ENCODE assay signal across 14 mouse cellular contexts in genomic region chr13:15543169-15543887, GRCm38 (mm10).
DNase-seq lines count a peak whose midpoint lies in the region; ATAC-seq and TF ChIP-seq lines count a peak whose summit lies in the region.
"Had no signal": no experiment of that assay in that cellular context is flagged by ENCODE, and none has a peak within 500 bp of the region (broad histone marks: within the 10 kb centered on the region; RNA-seq: fewer than 3 reads in every experiment).

No protein-coding gene starts in this region.

- H3K9me3 ChIP-seq in neural tube, embryonic 12.5 days: no peaks in the 10 kb centered on the region
- H3K9me3 ChIP-seq in forebrain, postnatal 0 days (ENCODE audit: low read length): no peaks in the 10 kb centered on the region
- H3K9me3 ChIP-seq in limb, embryonic 15.5 days: no peaks in the 10 kb centered on the region

- H3K4me2 ChIP-seq in neural tube, embryonic 12.5 days (replicated peaks): peak overlapping the region; percentile 34
- H3K4me2 ChIP-seq in forebrain, postnatal 0 days (ENCODE audit: low read depth): no peak overlapping the region
- H3K4me2 ChIP-seq in limb, embryonic 15.5 days: no peak overlapping the region

- no peaks in the 10 kb centered on the region for H3K27me3 ChIP-seq in neural tube, embryonic 12.5 days (replicated peaks)
- no peaks in the 10 kb centered on the region for H3K27me3 ChIP-seq in forebrain, postnatal 0 days (ENCODE audit: insufficient read depth, low read length)
- H3K27me3 ChIP-seq in limb, embryonic 15.5 days: no peaks in the 10 kb centered on the region

- no peak for ATAC-seq in neural tube, embryonic 12.5 days (ENCODE audit: low FRiP score, low read depth)
- ATAC-seq in forebrain, postnatal 0 days: peak; percentile 1
- ATAC-seq in limb, embryonic 15.5 days (ENCODE audit: insufficient number of reproducible peaks, low FRiP score, low TSS enrichment, low read depth): no peak
- no peak for ATAC-seq in erythroid progenitor cell, adult 5-6 weeks (replicated peaks; ENCODE audit: low FRiP score, poor library complexity, severe bottlenecking)
- ATAC-seq: liver, postnatal 0 days had no signal

- no peak overlapping the region for H3K27ac ChIP-seq in neural tube, embryonic 12.5 days
- no peak overlapping the region for H3K27ac ChIP-seq in forebrain, postnatal 0 days (ENCODE audit: low read depth, low read length)
- peak overlapping the region; percentile 54; the same call in 1 of the 2 replicates for H3K27ac ChIP-seq in limb, embryonic 15.5 days
- H3K27ac ChIP-seq: kidney, postnatal 0 days had no signal

- DNase-seq in neural tube, embryonic 10.5 days (ENCODE audit: extremely low spot score, low spot score): no peak
- DNase-seq in forebrain, postnatal 0 days: no peak
- no peak for DNase-seq in left cerebral cortex, adult 11 months (ENCODE audit: low spot score)
- DNase-seq in lung, adult 18-20 months: no peak
- DNase-seq: adrenal gland, adult 2 months; cerebellum, postnatal 25 days; heart, postnatal 14 days; liver, postnatal 0 days; right cerebral cortex, postnatal 25 days; thymus, postnatal 4 days had no signal

- no peak overlapping the region for H3K9ac ChIP-seq in neural tube, embryonic 12.5 days
- no peak overlapping the region for H3K9ac ChIP-seq in forebrain, postnatal 0 days
- no peak overlapping the region for H3K9ac ChIP-seq in limb, embryonic 15.5 days
- H3K9ac ChIP-seq: liver, postnatal 0 days had no signal

- no peak for TF ChIP-seq CTCF in forebrain, postnatal 0 days (IDR thresholded peaks at IDR 0.05; ENCODE audit: low read depth)

- 20% methylated on average over 12 of the region's 12 CpGs for WGBS in neural tube, embryonic 12.5 days
- WGBS in forebrain, postnatal 0 days: 20% methylated on average over 12 of the region's 12 CpGs
- 41% methylated on average over 12 of the region's 12 CpGs for WGBS in limb, embryonic 15.5 days

- no peak overlapping the region for H3K4me3 ChIP-seq in neural tube, embryonic 12.5 days
- H3K4me3 ChIP-seq in forebrain, postnatal 0 days (ENCODE audit: low read depth, low read length): no peak overlapping the region
- H3K4me3 ChIP-seq in limb, embryonic 15.5 days: no peak overlapping the region

- H3K4me1 ChIP-seq in neural tube, embryonic 12.5 days: peaks cover 51% of the 10 kb centered on the region
- H3K4me1 ChIP-seq in forebrain, postnatal 0 days (ENCODE audit: insufficient read depth): peaks cover 13% of the 10 kb centered on the region
- peaks cover 57% of the 10 kb centered on the region for H3K4me1 ChIP-seq in limb, embryonic 15.5 days

- H3K36me3 ChIP-seq in neural tube, embryonic 12.5 days: no peaks in the 10 kb centered on the region
- H3K36me3 ChIP-seq in forebrain, postnatal 0 days (ENCODE audit: insufficient read depth): no peaks in the 10 kb centered on the region
- no peaks in the 10 kb centered on the region for H3K36me3 ChIP-seq in limb, embryonic 15.5 days
